Mouse (Mus musculus): ENCODE results near the gene Cep19. TPM values are rescaled to one million over a fixed set of nuclear protein-coding genes. Genes with fewer than 3 reads are reported as not detected.
"Not testable (repeated sequence)": the region's sequence is repeated elsewhere in the genome, so short reads cannot be mapped to it uniquely, and the experiment has no call there.

Gene Cep19
- 10 to 100 TPM; 74.3 to 74.5 TPM for total RNA-seq (2021)

DNA sequence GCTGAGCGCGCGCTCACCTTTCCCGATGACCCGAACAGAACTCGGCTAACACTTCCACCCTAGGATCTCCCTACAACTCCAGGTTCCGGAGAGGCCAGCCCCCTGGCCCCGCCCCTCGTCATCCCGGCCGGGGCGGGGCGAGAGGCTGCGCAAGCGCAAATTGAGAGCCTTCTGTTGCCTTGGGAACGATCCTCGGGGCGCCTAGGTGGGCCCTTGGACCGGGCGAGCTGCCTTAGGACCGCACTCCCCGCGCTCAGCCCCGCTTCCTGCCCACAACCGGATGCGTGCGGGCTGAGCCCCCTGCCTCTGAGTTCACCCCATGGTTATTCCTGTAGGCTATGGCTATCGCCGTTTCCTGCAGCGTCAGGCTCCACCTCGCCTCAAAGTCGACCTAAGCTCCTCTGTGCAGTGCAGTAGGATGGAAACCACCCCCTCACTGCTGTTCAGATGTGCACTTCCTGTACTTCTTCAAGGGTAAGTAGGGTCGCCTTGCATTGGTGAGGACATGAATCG lies at the start of gene Cep19, which contains the start of gene Pigx:
Gene Cep19, plus strand, starts transcription at position 163 of the 513 bp plus-strand sequence.
Gene Pigx, minus strand, starts transcription at position 103 of the 513 bp plus-strand sequence.
- intact Hi-C loops (cut with DNase I), result no loop called here
- peak; percentile 90 to 91 for DNase-seq (ENCODE audit: low spot score in 2 of 2)

DNA sequence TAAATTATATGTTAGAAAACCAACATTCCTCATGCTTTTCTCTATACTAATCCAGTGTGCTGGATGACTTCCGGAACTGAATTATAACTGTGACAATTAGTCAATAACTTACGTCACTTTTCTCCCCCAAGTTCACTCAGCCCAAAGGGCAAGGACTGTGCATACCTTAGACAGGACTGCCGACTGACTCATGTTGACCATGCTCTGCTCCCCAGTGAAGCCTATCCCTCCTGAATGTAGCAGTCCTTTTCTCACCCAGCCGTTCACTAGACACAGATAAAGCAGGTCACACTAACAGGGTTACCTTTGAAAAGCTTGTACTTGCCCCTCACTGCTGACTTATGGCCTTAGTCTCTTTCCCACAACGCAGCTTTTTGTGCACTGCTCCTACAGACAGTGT lies 40.8 kb upstream of the Cep19 start:
- no peak for DNase-seq (ENCODE audit: low spot score in 2 of 2)

GRCm38 (mm10) chr16:32059840-32060523 lies 39.6 kb upstream of the Cep19 start:
- DNase-seq (ENCODE audit: low spot score in 2 of 2), result no peak
- intact Hi-C loops (cut with DNase I), result no loop called here

More for the DNA sequence above, 40.8 kb upstream of the Cep19 start:
- intact Hi-C loops (cut with DNase I), result no loop called here

DNA sequence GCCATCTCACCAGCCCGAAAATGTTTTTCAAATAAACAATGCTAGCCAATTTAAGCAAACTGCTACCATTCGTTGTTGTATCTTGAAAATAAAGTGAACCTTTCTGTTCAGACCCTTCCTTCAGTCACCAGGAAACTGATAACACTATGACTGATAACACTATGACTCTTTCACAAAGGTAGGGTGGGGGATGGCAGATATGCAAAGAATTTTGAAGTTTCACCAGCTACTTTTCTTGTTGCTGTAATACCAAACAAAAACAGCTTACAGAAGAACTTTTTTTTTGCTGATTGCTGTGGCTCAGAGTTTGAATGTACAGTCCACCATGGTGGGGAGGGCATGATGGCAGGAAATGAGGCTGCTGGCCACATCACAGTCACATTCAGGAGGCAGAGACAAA lies 37.4 kb upstream of the Cep19 start:
- DNase-seq (ENCODE audit: low spot score in 2 of 2), result no peak
- intact Hi-C loops (cut with DNase I), result no loop called here

- no peak for DNase-seq (ENCODE audit: low spot score in 2 of 2)
- intact Hi-C loops (cut with DNase I), result no loop called here
Observed at GRCm38 (mm10) chr16:32063900-32064299, 35.7 kb upstream of the Cep19 start.

DNA sequence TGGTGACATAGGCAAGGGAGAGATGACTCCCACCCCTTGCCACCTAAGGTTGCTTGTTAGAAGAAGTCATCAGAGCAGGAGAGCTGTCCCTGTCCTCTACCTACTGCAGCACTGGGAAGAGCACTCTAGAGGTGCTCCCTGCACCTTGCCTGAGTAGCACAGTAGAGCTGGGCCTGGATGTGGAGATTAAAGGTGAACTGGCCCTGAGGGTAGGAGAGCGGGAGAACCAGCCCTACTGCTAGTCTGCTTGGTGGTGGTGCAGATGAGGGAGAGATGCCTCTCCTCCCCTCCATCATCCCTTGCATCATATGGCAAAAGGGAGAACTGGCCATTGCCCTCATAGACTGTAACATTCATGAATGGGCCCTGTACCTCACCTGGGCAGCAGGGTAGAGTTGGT lies 32.7 kb upstream of the Cep19 start:
- DNase-seq (ENCODE audit: low spot score in 2 of 2), result no peak
- intact Hi-C loops (cut with DNase I), result no loop called here

GRCm38 (mm10) chr16:32068389-32069300 lies 31.0 kb upstream of the Cep19 start:
- intact Hi-C loops (cut with DNase I), result no loop called here
- peak in 1 of 2 experiments; percentile 38 for DNase-seq (ENCODE audit: low spot score in 2 of 2)

DNA sequence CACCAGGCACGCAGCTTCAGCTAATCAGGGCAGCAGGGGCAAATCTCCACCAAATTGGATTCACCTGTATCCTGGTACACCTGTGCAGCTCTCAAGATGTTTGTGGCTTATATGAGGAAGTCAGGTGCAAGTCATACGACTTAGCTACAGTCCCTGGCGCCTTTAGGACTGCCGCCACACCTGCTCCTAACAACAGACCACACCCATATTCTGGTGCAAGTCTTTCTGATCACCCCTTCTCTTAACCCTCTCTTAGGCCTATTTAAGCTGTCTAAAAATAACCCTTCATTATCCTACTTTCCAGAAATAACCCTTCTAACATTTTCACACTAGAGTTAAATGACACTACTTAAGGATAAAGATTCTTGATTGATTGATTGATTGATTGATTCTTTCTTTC lies 29.5 kb upstream of the Cep19 start:
- not testable (repeated sequence) for DNase-seq (ENCODE audit: low spot score in 2 of 2)

DNA sequence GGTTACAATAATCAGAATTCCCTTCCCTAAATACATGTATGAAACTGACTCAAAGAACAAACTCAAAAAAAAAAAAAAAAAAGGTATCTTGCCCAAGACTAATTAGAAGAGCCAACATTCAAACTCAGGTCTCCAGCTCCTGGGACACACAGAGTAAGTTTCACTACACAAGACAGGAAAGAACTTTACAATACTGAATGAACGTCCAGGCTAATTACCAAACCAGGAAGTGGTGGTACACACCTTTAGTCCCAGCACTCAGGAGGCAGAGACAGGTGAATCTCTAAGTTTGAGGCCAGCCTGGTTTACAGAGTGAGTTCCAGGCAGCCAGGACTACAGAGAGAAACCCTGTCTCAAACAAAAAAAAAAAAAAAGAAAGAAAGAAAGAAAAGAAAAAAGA lies 23.8 kb upstream of the Cep19 start:
- intact Hi-C loops (cut with DNase I), result no loop called here
- DNase-seq (ENCODE audit: low spot score in 2 of 2), result no peak

More for the DNA sequence above, 29.5 kb upstream of the Cep19 start:
- intact Hi-C loops (cut with DNase I), result not testable (repeated sequence)

- intact Hi-C loops (cut with DNase I), result no loop called here
- no peak for DNase-seq (ENCODE audit: low spot score in 2 of 2)
Observed at GRCm38 (mm10) chr16:32076406-32076805, 23.2 kb upstream of the Cep19 start.

- DNase-seq (ENCODE audit: low spot score in 2 of 2), result no peak
- intact Hi-C loops (cut with DNase I), result no loop called here
Observed at GRCm38 (mm10) chr16:32077648-32078407, 21.8 kb upstream of the Cep19 start.

- peak; percentile 23 to 43 for DNase-seq (ENCODE audit: low spot score in 2 of 2)
- intact Hi-C loops (cut with DNase I), result no loop called here
Observed at GRCm38 (mm10) chr16:32078408-32078990, 21.1 kb upstream of the Cep19 start.

GRCm38 (mm10) chr16:32078991-32079511 lies 20.5 kb upstream of the Cep19 start, which contains the start of gene Pak2:
Gene Pak2 (minus strand): TSS chr16:32079342.
- DNase-seq (ENCODE audit: low spot score in 2 of 2), result peak; percentile 85 to 86
- intact Hi-C loops (cut with DNase I), result no loop called here

GRCm38 (mm10) chr16:32087629-32088443 lies 11.8 kb upstream of the Cep19 start:
- intact Hi-C loops (cut with DNase I), result no loop called here
- DNase-seq (ENCODE audit: low spot score in 2 of 2), result no peak

DNA sequence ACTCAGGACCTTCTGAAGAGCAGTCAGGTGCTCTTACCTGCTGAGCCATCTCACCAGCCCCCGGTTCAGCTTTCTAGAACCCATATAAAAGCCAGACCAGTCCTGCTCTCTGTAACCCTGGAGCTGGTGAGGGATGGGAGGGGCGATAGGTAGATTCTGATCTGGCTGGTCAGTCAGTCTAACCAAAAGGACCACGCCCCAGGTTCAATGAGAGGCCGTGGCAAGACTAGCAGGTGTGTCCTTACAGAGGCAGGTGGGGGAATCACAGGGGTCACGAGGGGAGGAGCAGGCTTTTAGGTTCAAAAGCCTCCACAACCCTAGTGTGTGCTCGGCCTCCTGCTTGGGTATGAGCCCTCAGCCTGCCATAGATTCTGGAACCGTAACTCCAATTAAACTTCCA lies 8.1 kb upstream of the Cep19 start:
- intact Hi-C loops (cut with DNase I), result no loop called here

GRCm38 (mm10) chr16:32097757-32098156 lies 1.8 kb upstream of the Cep19 start:
- DNase-seq (ENCODE audit: low spot score in 2 of 2); intact Hi-C loops (cut with DNase I): not testable (repeated sequence)

More for the DNA sequence above, 8.1 kb upstream of the Cep19 start:
- no peak for DNase-seq (ENCODE audit: low spot score in 2 of 2)

- intact Hi-C loops (cut with DNase I), result no loop called here
Observed at GRCm38 (mm10) chr16:32098897-32099637, 533 bp upstream of the Cep19 start.

DNA sequence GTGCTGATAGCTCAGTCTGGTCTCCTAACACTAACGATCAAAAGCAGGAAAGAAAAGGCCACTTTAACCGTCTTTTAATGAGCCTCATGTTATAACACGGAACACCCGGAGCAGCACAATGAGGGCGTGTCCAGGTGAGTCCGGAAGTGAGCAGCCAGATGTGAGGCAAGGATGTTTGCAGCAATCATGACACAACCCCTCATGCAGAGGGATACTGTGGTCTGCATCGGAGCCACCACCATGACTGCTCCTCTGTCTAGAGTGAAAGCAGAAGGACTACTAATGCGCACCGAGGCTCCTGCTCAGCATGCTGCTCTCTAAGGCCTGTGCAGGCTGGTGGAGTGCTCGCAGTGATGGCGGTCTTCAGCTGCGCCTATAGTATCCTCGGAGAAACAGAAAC lies 2.7 kb downstream of the Cep19 start:
- intact Hi-C loops (cut with DNase I), result no loop called here
- DNase-seq (ENCODE audit: low spot score in 2 of 2), result no peak

More at GRCm38 (mm10) chr16:32098897-32099637, 533 bp upstream of the Cep19 start:
- no peak for DNase-seq (ENCODE audit: low spot score in 2 of 2)

All from left cerebral cortex, postnatal 25 days (tissue).